Mouse (Mus musculus) kidney, embryonic 14.5 days (tissue): ENCODE data around the gene Fam186b. TPM values are rescaled to one million over a fixed set of nuclear protein-coding genes. Genes with fewer than 3 reads are reported as not detected.
A peak's percentile ranks its signal among the peaks of the same experiment; 100 is the strongest.

ENCODE experiments used
- ATAC-seq: fragments of 200-750 bp; cut with Nextera tagmentation; 2 replicates; pipeline ENCODE4 v1.8.0; 2017; ENCODE audit warnings: moderate number of reproducible peaks, mild to moderate bottlenecking, moderate TSS enrichment, moderate library complexity; ENCODE audit not compliant: low FRiP score, low TSS enrichment
- H3K27ac ChIP-seq: fragments of 300-500 bp; sonication (generic); 2 replicates; pipeline ENCODE4 v1.5.1; 2014; ENCODE audit warnings: low read depth, mild to moderate bottlenecking, low read length, moderate library complexity, mixed read lengths
- H3K27me3 ChIP-seq: fragments of 300-500 bp; sonication (generic); 2 replicates; pipeline ENCODE4 v1.6.1; 2014; ENCODE audit warnings: mild to moderate bottlenecking, low read length; ENCODE audit not compliant: control insufficient read depth, insufficient read depth
- H3K36me3 ChIP-seq: fragments of 300-500 bp; sonication (generic); 2 replicates; pipeline ENCODE4 v1.6.1; 2014; ENCODE audit warnings: low read length, mixed read lengths; ENCODE audit not compliant: control insufficient read depth, insufficient read depth
- H3K4me1 ChIP-seq: fragments of 300-500 bp; sonication (generic); 2 replicates; pipeline ENCODE4 v1.6.1; 2014; ENCODE audit warnings: low read length, mixed read lengths; ENCODE audit not compliant: control insufficient read depth, insufficient read depth
- H3K4me2 ChIP-seq: fragments of 300-500 bp; sonication (generic); replicated peaks from 2 replicates; pipeline ENCODE4 v1.6.1; 2014; ENCODE audit warnings: low read depth, mild to moderate bottlenecking, low read length
- H3K4me3 ChIP-seq: fragments of 300-500 bp; sonication (generic); 2 replicates; pipeline ENCODE4 v1.5.1; 2014; ENCODE audit warnings: mild to moderate bottlenecking, low read length
- H3K9ac ChIP-seq: fragments of 300-500 bp; sonication (generic); 2 replicates; pipeline ENCODE4 v1.6.1; 2014; ENCODE audit warnings: low read depth, mild to moderate bottlenecking, low read length, moderate library complexity
- H3K9me3 ChIP-seq: fragments of 300-500 bp; sonication (generic); 2 replicates; pipeline ENCODE4 v1.6.1; 2016; ENCODE audit warnings: low read length; ENCODE audit not compliant: control insufficient read depth
- WGBS: fragments of 180-500 bp; shearing (Covaris S2); extraction: QIAGEN DNeasy Blood & Tissue Kit; methylation state at CpG from one replicate; pipeline ENCODE4 v1.1.7; 2014; 5-methylcytosine and 5-hydroxymethylcytosine counted together
- polyA plus RNA-seq: library from polyadenylated mRNA; unstranded; fragments of >200 nt; fragmentation: Nextera tagmentation; extraction: Ambion mirVana; gene quantifications from 2 replicates; pipeline ENCODE4 v1.2.1, GENCODE M21; 2014

Fam186b gene
- polyA plus RNA-seq = 0.07 and 0.22 TPM in 2 replicates

GRCm38 (mm10) chr15:99295484-99295981 lies at the start of gene Fam186b:
Gene Fam186b (minus strand): TSS chr15:99295888.
- Histone ChIP-seq H3K4me2 (peak within 1 kb of the TSS; percentile 61), H3K27me3 (no peaks in the 10 kb centered on the region), H3K9ac (peak within 1 kb of the TSS; percentile 73), H3K36me3 (no peaks in the 10 kb centered on the region), H3K4me3 (peak within 1 kb of the TSS; percentile 73), H3K9me3 (no peaks in the 10 kb centered on the region), H3K4me1 (0 out of 2 replicates have a peak, but pooled peaks cover 5% of the 10 kb centered on the region), H3K27ac (peak within 1 kb of the TSS; percentile 93)
- peak; percentile 39 for ATAC-seq
- under 1% methylated on average over 14 of the region's 17 CpGs for WGBS

GRCm38 (mm10) chr15:99344961-99345360 lies 49.3 kb upstream of the Fam186b start:
- 55% methylated on average over 4 of the region's 4 CpGs for WGBS
- Histone ChIP-seq H3K9me3 (no peaks in the 10 kb centered on the region), H3K36me3 (no peaks in the 10 kb centered on the region), H3K4me2 (no peak overlapping the region), H3K4me1 (peaks cover 49% of the 10 kb centered on the region), H3K27me3 (no peaks in the 10 kb centered on the region), H3K9ac (no peak overlapping the region), H3K4me3 (no peak overlapping the region), H3K27ac (no peak overlapping the region)
- ATAC-seq = no peak

GRCm38 (mm10) chr15:99344148-99344870 lies 48.6 kb upstream of the Fam186b start:
- Histone ChIP-seq H3K9ac (no peak overlapping the region), H3K27me3 (no peaks in the 10 kb centered on the region), H3K4me1 (peaks cover 54% of the 10 kb centered on the region), H3K4me3 (no peak overlapping the region), H3K27ac (0 out of 2 replicates have a peak overlapping the region, but pooled peaks have one; percentile 48), H3K36me3 (no peaks in the 10 kb centered on the region), H3K9me3 (no peaks in the 10 kb centered on the region), H3K4me2 (no peak overlapping the region)
- 62% methylated on average over 8 of the region's 8 CpGs for WGBS
- no peak for ATAC-seq

- peaks cover 57% of the 10 kb centered on the region for H3K4me1 ChIP-seq
Measured at GRCm38 (mm10) chr15:99343414-99344147, 47.9 kb upstream of the Fam186b start.

GRCm38 (mm10) chr15:99342194-99342981 lies 46.7 kb upstream of the Fam186b start:
- Histone ChIP-seq H3K9ac (no peak overlapping the region), H3K36me3 (no peaks in the 10 kb centered on the region), H3K4me1 (peaks cover 57% of the 10 kb centered on the region), H3K4me3 (no peak overlapping the region), H3K9me3 (no peaks in the 10 kb centered on the region), H3K27ac (no peak overlapping the region), H3K27me3 (no peaks in the 10 kb centered on the region), H3K4me2 (no peak overlapping the region; the same call in 1 of the 2 replicates)
- 56% methylated on average over 9 of the region's 9 CpGs for WGBS
- ATAC-seq = no peak

More at GRCm38 (mm10) chr15:99343414-99344147, 47.9 kb upstream of the Fam186b start:
- Histone ChIP-seq H3K27ac (peak overlapping the region; percentile 48; the same call in 1 of the 2 replicates), H3K27me3 (no peaks in the 10 kb centered on the region), H3K9ac (no peak overlapping the region), H3K36me3 (no peaks in the 10 kb centered on the region), H3K9me3 (no peaks in the 10 kb centered on the region), H3K4me3 (no peak overlapping the region), H3K4me2 (no peak overlapping the region)
- ATAC-seq = peak; percentile 77; the same call in 1 of the 2 replicates
- 35% methylated on average over 5 of the region's 5 CpGs for WGBS

- no peaks in the 10 kb centered on the region for H3K36me3 ChIP-seq
- no peak for ATAC-seq
- no peak overlapping the region for H3K9ac ChIP-seq
- H3K4me1 ChIP-seq = peaks cover 57% of the 10 kb centered on the region
- H3K9me3 ChIP-seq = no peaks in the 10 kb centered on the region
- no peak overlapping the region for H3K4me3 ChIP-seq
- WGBS = 74% methylated on average over 3 of the region's 3 CpGs
- H3K27ac ChIP-seq = peak overlapping the region; percentile 42; the same call in 1 of the 2 replicates
- no peaks in the 10 kb centered on the region for H3K27me3 ChIP-seq
- H3K4me2 ChIP-seq = no peak overlapping the region
Measured at GRCm38 (mm10) chr15:99341102-99341501, 45.4 kb upstream of the Fam186b start.

- Histone ChIP-seq H3K4me3 (no peak overlapping the region), H3K4me2 (no peak overlapping the region), H3K36me3 (peaks cover 4% of the 10 kb centered on the region; the same call in 1 of the 2 replicates), H3K9ac (no peak overlapping the region), H3K27ac (no peak overlapping the region), H3K9me3 (no peaks in the 10 kb centered on the region), H3K27me3 (no peaks in the 10 kb centered on the region), H3K4me1 (peaks cover 49% of the 10 kb centered on the region)
- no peak for ATAC-seq
- 42% methylated on average over 6 of the region's 6 CpGs for WGBS
Measured at GRCm38 (mm10) chr15:99339669-99340068, 44.0 kb upstream of the Fam186b start.

- H3K27me3 ChIP-seq = no peaks in the 10 kb centered on the region
- H3K4me1 ChIP-seq = peaks cover 50% of the 10 kb centered on the region
- no peak overlapping the region for H3K27ac ChIP-seq
- H3K9ac ChIP-seq = no peak overlapping the region
- H3K4me2 ChIP-seq = no peak overlapping the region
- H3K36me3 ChIP-seq = peaks cover 4% of the 10 kb centered on the region; the same call in 1 of the 2 replicates
- no peak for ATAC-seq
- H3K4me3 ChIP-seq = no peak overlapping the region
- WGBS = 71% methylated on average over 2 of the region's 2 CpGs
- H3K9me3 ChIP-seq = no peaks in the 10 kb centered on the region
Measured at GRCm38 (mm10) chr15:99338916-99339315, 43.2 kb upstream of the Fam186b start.
